Mouse (Mus musculus): ENCODE measurements at regions not wholly inside any gene's neighbourhood (a gene's known extent, or its start where the extent isn't known, plus 50 kb on each side); places are given as distances from the start of the nearest gene placed in this dataset.
"Not testable (repeated sequence)": the region's sequence is repeated elsewhere in the genome, so short reads cannot be mapped to it uniquely, and the experiment has no call there.

DNA sequence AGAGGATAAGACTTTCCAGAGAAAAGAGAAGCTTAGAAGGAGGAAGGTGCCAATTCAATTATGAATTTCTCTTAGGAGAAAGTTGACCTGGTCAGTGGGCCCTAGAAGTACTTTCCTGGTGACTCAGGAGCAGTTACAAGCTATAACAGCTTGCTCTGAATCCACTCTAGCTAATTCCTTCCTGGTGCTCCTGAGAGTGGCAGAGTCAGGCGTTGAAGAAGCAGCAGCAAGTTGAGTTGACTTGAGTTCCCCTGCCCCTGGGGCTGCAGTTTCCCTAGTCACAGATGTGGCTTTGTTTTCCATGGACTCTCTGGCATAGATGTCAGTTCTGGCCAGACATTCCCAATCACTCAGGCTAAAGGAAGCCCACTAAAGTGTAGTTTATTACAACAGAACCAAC, 85.9 kb downstream of the Osr1 start:
- intact Hi-C loops (cut with DNase I) = loop anchor here (5.0 kb wide), 1 partner anchor 187 kb away; no protein-coding TSS in a partner anchor
- no peak for DNase-seq

DNA sequence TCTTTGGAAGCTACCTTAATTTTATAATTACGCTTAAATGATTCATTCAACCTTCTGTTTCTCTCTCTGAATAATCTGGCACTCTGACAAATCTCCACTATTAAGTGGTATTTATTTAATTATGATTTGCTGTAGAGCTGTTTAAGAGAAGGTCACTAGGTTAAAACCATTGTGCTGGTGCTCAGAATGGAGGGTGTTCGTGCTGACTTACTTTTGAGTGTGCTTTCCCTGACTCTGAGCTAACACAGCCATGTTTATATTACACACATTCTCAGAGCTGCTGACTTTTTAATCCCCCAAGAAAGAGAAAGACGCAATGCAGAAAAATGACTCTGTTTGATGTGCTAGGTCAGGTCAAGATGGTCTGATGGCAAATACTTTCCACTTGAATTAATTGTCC, 86.4 kb downstream of the Osr1 start:
- no peak for DNase-seq
- intact Hi-C loops (cut with DNase I) = loop anchor here (5.0 kb wide), 1 partner anchor 186 kb away; no protein-coding TSS in a partner anchor

DNA sequence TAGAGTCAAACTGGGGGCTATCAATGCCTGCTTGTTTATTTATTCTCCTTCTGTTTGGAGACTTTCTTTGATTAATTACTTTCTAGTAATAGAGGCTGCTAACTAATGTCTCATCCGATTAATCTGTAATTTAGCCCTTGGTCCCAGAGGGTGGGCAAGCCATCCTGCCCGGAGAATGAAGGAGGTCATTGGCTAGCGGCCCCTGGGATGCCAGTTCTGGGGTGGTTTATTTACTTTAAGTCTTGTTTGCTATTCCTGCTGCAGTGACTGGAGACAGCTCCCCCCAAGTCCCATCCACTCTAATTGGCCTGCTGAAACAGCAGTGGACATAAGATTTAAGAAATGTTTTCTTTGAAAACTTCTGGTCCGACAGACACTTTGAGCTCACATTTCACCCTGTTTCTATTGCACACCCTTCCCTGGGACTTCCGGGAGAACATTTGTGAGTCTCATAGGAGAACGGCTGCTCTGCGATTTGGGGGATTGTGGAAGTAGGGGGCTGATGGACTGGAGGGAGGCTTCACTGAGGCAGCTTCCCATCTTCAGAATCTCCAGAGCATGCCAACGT, 87.4 kb downstream of the Osr1 start:
- no peak for DNase-seq
- intact Hi-C loops (cut with DNase I) = loop anchor here (5.0 kb wide), 1 partner anchor 185 kb away; no protein-coding TSS in a partner anchor

DNA sequence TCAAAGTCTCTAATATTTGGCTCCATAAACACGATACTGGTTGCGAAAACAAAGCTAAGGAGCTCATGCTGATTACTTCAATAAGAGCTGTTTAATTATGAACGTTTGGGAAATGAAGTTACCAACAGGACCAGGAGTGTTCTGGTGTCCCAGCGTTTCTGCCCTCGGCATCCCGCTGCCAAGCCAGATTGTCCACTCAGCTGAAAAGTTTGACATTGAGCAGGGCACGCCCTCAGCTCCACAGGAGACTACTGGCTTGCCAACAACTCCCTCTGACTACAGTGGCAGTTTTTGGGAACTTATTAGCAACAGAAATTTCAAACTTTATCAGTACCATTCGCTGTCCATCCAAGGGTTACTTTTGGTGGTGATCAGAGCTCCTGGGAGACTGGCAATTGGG, 87.9 kb downstream of the Osr1 start:
- intact Hi-C loops (cut with DNase I) = loop anchor here (5.0 kb wide), 1 partner anchor 185 kb away; no protein-coding TSS in a partner anchor
- DNase-seq = peak; percentile 12 to 33

DNA sequence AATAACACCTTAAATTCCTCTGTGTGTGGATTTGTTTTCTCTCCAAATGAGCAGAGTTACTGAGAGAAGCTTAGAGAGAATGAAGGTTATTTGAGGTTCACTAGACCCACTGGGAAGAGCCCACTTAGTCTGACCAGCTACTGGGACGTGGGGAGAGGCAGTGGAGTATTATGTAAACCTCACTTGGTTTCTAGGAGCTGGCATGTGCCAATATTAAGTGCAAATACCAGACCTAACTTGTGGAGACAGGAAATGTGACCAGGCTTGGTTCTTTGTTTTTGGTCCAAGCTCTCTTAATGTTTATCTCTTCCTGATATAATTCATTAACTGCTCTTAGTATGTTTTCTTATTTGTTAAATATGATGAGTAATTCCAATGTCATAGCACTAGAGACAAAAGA, 90.4 kb downstream of the Osr1 start:
- intact Hi-C loops (cut with DNase I) = no loop called here
- no peak for DNase-seq

DNA sequence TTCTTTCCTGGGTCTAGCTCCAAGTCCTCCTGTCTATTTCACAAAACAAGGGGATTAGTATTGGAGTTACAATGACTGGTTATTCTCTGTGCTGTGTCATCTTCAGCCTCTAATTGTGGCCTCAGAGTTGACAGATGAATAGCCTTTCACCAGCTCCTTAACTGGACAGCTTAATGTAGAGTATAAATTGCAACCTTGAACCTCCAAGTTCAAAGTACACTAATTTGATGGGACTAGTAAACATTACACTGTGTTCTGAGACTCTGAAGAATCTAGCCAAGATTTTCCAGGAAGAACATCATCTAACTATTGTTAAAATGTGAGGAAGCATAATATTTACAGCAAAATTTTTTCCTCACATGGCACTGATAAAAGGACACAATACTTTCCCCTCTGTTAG, 118.9 kb downstream of the Osr1 start:
- intact Hi-C loops (cut with DNase I) = no loop called here
- no peak for DNase-seq

DNA sequence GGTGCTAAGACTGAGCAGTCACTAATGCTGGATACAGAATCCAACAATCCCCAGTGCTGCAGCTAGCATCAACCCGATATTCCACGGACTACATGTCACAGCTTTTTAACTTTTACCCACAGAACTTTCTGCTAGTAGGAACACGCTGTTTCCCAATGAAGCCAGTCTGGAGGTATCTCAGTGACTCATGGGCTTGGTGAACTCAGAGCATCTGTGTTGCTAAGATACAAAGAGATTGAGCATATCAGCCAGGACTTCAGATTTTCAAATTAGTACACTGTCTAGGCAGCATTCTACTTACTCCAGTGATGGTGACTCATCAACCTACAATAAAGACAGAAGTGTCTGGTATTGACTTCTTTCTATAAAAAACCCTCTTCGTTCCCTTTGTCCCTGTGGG, 119.6 kb downstream of the Osr1 start:
- intact Hi-C loops (cut with DNase I) = no loop called here

DNA sequence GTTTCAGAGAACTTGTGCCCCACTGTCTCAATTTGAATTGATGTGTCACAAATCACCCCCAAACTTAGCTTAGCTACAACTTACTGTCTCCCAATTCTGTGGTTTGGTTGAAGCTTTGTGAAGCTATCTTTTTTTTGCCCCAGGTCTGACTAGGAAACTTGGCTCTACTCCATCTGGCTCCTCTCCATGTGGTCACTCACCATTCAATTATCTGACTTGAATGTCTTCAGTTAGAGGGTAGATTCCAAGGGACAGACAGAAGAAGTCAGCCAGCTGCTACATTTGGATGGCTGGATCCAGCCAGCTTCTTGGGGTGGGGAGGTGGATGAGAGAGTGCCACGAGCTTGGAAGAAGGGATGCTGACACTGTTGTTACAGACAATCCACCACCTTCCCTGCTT, 163.0 kb downstream of the Osr1 start:
- intact Hi-C loops (cut with DNase I) = no loop called here
- DNase-seq = peak; percentile 13 to 38

More for the DNA sequence above, 119.6 kb downstream of the Osr1 start:
- DNase-seq = peak in 1 of 2 experiments; percentile 1

DNA sequence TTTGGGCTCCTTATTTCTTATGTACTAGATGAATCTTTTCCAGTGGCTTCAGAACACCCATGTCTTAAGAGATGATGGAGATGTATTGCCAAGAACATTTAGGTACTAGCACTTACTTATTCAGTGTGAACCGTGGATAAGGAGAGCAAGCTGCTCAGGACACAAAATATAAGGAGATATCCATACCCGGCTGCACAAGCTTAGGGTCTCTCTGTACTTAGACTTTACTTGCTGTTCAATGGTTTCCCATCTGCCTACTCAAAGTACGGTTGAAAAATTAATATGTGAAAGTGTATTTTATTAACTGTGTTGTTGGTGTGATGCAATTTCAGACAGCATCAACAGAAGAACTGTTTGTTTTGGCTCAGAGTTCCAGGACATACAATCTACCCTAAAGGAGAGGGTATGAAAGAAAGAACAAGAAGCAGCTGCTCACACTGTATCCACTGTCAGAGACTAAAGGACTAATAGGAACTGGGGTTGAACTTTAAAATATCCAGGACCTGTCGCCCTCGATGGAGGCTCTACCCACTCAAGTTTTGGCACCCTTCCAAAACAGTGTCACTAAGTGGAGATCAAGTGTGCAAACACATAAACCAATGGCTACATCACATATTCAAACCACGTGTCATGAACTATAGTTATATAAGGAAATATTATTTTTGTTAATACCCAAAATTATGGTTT, 174.9 kb downstream of the Osr1 start:
- DNase-seq = no peak
- intact Hi-C loops (cut with DNase I) = no loop called here

DNA sequence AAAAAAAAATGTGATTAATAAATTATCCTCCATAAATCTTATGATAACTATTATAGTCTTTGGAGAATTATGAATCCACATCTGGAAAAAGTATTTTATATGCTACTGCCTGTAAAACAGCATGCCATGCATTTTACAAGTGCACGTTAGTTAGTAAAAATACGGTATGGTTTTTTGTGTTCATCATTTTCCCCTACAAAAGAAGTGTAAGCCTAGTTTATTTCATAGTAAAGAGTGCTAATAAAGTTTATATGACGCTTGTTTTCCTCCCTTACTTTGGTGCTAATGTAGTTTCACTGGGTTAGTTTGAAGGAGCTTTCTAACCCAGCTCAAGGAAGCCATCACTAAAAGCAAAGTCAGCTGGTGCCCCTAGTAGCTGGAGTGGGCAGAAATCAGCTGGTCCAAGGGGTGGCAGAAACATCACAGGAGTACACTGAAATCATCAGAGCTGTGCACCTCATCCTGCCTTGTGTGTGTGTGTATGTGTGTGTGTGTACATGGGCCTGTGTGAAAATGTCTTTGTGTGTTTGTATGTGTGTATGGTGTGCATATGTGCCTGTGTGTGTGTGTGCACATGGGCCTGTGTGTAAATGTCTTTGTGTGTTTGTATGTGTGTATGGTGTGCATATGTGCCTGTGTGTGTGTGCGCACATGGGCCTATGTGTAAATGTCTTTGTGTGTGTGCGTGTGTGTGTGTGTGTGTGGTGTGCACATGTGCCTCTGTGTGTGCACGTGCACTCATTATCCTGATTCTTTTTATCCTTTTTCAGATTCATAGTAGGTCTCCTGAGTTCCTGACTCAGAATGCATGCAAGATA, 181.6 kb downstream of the Osr1 start:
- DNase-seq = no peak
- intact Hi-C loops (cut with DNase I) = no loop called here

DNA sequence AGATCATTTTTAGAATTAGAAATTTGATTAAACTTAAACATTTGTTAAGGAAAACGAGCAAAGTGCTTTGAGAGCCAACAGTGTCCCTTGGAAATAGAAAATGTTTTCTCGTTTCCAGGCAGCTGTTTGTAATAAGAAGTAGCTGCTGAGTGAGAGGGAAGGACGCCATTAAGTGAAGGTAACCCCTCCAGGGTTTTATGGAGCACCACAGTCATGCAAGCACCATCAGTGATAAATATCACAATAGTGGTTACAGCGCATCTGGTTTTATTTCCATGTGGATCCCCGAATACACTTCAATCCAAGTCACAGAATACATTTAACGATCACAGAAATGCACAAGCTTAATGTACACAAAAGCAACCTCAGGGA, 182.1 kb downstream of the Osr1 start:
- intact Hi-C loops (cut with DNase I) = no loop called here
- DNase-seq = no peak

DNA sequence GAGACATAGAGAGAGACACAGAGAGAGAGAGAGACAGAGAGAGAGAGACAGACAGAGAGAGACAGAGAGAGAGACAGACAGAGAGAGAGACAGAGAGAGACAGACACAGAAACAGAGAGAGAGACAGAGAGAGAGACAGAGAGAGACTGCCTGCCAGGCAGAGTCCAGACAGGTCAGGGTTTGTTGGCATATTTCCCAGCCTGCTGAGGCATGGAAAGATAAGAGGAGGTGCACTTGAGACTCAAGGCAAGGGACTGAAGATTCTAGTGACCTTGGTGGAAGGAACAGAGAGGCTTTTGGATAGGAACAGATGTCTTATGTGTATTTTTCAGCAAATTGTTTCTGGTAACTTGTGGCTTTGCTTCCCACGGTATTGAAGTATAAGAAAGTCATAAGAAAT, 186.5 kb downstream of the Osr1 start:
- intact Hi-C loops (cut with DNase I) = no loop called here
- no peak for DNase-seq

DNA sequence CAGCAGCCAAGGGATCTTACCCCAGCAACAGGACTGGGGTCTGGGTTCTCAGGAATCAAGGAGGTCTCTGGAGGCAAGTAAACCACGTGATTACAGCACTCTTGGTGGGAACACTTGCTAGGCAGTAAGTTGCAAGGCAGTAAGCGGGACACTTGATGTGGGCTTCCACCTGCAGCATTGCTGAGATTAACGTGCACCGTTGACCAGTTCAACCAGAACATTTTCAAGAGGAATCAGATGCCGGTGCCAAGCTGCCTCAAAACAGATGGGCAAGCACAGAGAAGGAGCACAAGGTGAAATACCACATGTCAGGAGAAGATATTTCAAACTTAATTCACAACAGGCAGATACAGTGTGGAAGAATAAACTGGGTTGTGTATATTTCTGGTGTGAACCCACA, 190.9 kb downstream of the Osr1 start:
- peak in 1 of 2 experiments; percentile 2 for DNase-seq
- intact Hi-C loops (cut with DNase I) = no loop called here

DNA sequence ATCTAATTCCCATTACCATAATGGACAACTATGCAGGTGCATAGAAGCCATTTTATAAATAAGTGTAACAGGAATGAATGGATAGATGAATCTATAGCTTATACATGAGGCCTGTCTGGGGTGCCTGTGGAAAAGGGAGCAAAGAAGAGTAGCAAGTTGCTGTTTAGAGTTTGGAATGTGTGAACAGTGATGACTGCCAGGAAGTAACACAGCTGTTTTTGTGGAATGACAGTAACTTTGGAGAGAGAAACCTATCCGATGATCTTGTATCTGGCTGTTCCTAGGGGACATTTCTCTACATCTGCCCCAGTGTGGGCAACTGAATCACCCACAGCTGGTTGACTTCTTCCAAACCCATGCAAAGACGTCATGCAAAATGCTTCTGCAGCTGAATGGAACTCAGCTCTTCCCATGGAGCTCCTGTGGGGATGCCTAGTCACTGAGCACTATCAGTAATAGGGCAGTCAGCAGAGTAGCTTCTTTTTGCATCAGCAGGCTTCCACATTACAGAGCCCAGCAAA, 192.4 kb downstream of the Osr1 start:
- DNase-seq = peak; percentile 22 to 25
- intact Hi-C loops (cut with DNase I) = not testable (repeated sequence)

DNA sequence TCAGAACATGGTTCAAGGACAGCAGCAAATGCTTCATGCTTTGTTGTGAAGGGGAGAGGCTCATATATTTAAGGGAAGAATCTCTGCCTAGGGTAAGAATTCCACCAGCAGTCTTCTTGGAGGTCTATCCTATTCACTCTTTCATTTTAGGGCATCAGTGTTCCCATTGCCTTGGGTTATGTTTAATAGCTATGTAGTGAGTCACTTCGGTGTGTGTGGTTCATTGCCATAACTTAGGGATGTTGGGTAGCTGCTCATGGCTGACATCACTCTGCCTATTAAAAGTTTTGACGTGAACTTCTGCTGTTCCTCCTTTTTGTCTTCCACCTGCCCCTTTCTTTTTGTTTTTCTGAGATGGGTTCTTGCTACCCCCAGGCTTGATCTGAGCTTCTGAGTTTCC, 192.9 kb downstream of the Osr1 start:
- intact Hi-C loops (cut with DNase I) = no loop called here
- DNase-seq = no peak

DNA sequence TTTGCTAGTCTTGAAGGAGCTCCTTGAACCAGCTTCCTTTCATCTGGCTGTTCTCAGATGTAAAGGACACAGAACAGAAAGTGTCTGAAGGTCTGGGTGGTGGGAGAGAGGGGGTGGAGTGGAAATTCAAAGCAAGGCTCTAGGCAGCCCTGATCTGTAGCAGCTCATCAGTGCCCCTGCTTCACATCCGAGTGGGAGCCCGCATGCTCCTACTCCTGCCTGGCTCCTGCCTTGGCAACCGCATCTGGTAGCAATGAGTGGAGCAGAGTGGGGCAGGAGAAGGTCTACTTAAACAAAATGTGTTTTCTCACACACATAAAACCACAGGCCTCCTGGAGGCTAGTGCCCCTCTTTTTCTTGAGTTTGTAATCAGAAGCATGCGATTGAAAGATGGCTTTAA, 201.0 kb downstream of the Osr1 start:
- no peak for DNase-seq
- intact Hi-C loops (cut with DNase I) = no loop called here

DNA sequence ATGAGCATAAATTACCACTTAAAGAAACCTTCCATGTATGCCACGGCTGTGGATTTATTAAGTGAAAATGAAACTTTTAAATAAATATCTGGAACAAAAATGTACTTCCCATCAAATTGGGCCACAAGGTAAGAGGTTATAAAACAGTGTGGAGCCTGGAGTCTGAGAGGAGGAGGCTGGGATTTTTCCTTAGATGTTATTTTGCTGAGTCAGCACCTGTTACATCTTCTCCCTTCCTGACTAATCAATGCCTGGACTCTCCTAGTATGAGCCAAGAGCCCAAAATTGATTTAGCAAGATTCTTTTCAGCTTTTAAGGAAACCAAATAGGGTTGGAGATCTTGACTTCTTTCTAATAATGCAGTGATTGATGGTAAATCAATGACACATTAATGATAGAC, 203.0 kb downstream of the Osr1 start:
- intact Hi-C loops (cut with DNase I) = no loop called here
- no peak for DNase-seq

DNA sequence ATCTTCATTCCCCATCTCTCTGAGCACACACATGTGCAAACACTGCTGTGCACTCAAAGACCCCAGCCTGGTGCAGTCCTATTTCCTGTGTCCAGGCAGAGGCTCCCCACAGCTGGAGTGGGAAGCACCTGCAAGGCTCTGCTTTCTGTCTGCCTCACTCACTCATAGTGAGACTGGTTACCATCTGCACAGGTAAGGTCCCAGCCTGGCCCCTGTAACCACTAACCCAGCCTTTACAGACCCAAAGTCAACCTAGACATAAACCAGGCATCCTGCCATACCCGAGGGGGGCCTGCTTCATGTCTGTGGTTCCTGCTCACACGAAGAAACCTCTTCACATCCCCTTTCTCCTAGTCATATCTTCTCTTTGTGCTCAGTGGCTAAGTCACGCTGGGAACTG, 232.4 kb downstream of the Osr1 start:
- intact Hi-C loops (cut with DNase I) = loop anchor here (10.0 kb wide), 1 partner anchor 217 kb away; no protein-coding TSS in a partner anchor
- DNase-seq = no peak

DNA sequence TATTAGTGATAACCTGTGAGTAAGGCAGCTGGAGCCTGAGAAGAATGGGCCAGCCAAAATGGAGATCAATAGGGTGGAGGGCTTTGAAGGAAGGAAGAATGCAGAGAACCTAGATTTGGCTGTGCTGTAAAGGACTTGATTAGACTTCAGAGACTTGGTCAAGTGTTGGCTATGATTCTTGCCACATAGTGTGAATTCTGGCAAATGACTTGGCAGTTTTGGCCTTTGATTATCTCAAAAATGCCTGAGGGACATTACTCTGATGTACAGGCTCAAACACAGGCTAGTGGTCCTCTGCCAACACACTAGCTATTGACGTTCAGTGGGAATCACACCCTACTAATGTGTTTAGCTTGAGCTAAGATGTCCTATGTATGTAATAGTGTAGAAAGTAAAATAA, 237.5 kb downstream of the Osr1 start:
- intact Hi-C loops (cut with DNase I) = loop anchor here (10.0 kb wide), 1 partner anchor 223 kb away; no protein-coding TSS in a partner anchor
- DNase-seq = peak; percentile 58 to 59

DNA sequence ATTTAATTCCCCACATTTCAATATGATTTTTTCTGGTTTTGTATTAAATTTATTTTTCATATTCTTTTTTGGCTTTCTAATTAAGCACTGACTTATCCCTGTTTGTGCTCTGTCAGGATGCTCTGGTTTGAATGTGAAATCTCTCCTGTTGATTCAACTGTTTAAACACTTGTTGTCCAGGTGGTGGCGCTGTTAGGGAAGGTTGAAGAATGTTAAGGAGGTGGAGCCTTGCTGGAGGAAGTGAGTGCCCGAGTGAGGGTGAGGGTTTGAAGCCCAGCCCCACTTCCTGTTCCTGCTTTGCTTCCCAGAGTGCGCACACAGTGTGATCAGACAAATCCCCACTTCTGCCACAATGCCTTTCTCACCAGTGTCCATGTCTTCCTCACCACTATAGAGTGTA, 263.4 kb downstream of the Osr1 start:
- intact Hi-C loops (cut with DNase I) = no loop called here
- no peak for DNase-seq

DNA sequence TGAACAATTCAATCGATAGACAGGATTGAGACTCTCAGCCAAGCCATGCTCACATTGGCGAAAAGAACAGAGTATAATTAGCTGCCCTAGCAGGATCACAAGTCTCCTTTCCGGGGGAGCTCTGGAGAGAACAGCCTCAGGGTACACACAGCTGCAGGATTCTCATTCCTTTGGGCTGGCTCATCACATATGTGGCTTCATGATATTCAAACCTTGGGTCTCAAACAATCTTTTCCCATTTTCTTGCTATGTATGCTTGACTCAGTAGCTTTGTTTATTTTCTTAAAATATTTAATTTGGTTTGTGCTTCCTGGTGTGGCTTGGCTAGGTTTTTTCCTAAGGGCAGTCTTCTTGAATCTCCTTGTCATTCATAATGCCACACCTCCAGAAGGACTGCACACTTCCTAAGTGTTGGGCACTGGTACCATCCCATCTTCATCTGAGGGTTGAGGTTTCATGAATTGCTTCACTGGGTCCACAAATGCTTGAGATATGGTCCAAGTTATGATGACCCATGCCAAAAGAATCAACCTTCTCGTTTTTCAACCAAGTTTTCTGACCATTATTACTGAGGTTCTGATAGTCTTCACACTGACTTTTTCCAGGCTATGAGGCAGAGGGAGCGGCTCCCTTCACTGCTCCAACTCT, 269.4 kb downstream of the Osr1 start:
- DNase-seq = no peak
- intact Hi-C loops (cut with DNase I) = no loop called here

Measured in heart, postnatal 10 days (tissue).